Mouse (Mus musculus) left cerebral cortex, adult 6 months (tissue): ENCODE measurements around the gene Pfas. TPM values are rescaled to one million over a fixed set of nuclear protein-coding genes. Genes with fewer than 3 reads are reported as not detected.

Experiments
- long read RNA-seq, 2 experiments: library from polyadenylated mRNA; unstranded; transcript quantifications; one replicate each; pipeline ENCODE4 v2.0.0; 2019 to 2020
- polyA plus RNA-seq: library from polyadenylated mRNA; unstranded; fragments of <200 nt; fragmentation: Nextera tagmentation; gene quantifications from 2 replicates; pipeline ENCODE4 v1.2.3, GENCODE M21; 2021

Pfas gene
- 10.9 and 12.5 TPM in 2 replicates for polyA plus RNA-seq
- long read RNA-seq, experiment 1, partial matches to known transcripts: 2 of 6 reads
- long read RNA-seq, experiment 1, other reads (novel, unspliced or antisense): 4 of 6 reads
- long read RNA-seq, experiment 2, partial matches to known transcripts: 0 of 37 reads
- long read RNA-seq, experiment 2, other reads (novel, unspliced or antisense): 37 of 37 reads

DNA sequence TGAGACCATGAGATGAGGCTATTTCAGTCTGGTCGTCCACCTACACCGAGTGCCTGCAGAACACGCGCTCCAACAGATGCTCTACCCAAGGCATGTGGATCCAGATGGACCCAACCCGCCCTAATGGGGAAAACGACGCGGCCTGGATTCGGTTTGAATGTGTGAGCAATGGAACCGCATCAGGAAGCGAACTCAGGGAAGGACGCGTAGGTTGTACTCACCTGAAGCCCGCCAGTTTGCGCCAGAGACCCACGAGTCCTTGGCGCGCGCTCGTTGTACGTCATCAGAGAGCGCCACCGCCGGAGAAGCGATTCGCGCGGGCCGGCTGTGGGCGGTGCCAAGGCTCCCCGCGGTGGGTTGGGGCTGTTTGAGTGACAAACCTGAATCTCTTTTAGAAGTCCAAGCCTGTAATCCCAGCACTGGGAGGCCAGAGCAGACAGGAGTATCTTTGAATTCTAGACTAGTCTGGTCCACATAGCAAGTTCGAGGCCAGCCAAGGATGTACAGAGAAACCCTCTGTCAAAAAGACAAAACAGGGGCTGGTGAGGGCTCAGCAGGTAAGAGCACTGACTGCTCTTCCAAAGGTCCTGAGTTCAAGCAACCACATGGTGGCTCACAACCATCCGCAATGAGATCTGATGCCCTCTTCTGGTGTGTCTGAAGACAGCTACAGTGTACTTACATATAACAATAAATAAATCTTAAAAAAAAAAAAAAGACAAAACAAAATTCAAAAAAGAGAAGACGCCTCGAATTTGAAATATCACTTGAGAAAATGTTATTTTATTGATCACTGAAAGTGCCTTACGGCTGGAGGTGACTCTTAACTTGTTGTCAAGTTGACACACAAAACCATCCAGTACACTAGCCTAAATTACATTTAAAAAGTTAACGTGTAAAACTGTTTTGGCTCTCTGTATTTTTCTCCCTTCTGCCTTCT, at the start of gene Pfas:
Gene Pfas, minus strand, starts transcription at position 279 of the 940 bp plus-strand sequence.

DNA sequence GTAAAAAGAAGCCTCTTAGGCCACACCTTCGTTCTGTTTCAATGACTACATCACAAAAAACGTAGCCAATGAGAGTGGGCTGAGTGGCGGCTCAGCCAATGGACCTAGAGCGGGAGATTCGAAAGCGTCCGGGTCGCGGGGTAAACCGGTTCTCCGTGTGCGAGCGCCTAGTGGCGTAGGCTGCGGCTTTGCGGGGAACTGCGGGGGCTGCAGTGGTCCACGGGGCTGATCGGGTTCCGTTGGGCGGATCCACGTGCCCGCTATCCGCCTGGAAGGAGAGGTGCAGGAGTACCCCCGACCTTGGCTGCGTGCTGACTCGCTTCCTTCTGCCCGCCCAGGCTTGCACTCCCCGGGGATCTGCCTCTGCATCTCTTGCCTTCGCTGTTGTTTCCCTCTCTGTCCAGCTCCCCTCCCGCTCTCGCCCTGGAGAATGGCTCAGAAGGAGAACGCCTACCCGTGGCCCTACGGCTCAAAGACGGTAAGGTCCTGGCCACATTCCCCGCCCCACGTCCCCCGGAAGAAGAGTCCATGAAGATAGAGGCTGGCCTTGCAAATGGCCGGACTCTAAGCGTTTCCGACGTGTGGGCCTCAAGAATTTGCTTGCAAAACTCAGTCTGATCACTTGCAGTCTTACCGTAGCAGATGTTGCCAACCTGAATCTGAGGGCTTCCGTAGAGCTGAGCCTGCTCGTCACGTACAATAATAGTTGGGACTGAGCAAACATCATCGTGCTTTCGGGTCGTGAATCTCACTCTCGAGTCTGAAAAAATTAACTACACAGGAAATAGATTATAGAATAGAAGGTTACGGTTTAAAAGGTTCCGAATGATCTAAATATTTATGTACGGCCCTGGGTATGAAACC, 37.5 kb upstream of the Pfas start, which contains the start of gene Aurkb:
Gene Aurkb, plus strand, starts transcription at position 117 of the 864 bp plus-strand sequence.

DNA sequence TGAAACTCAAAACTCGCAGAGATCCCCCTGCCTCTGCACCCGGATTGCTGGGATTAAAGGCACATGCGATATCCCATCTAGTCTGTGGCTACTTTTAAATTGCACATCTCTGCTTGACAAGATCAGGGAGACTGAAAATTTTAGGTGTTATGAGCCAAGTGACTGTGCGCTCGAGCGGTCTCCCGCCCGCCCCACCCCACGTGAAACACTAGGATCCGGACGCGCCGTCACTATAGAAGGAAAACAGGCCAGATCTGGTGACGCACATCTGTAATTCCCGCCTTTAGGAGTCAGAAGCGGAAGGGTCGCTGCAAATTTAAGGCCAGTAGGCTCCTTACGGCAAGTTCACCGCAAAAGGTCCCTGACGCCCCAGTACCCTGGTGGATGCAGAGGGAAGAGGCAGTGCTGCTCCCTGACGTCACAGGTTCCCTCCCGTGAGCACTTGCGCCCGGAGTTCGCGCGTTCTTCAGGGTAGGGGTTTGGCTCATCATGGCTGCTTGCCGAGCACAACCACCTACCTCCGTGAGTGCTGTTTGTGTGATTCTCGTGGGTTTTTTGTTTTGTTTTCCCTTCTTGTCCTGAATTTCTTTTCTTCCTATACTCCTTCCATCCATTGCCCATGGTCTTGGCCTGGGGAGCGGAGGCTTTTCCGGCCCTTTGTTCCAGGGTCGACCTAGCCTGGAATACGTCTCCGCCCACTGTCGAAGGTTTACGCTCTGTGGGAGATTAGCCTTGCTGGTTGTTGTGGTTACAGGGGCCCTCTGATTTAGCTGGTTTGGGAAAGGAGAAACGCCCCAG, 7.6 kb upstream of the Pfas start, which contains the start of gene Ctc1:
Gene Ctc1, plus strand, starts transcription at position 268 of the 798 bp plus-strand sequence.

DNA sequence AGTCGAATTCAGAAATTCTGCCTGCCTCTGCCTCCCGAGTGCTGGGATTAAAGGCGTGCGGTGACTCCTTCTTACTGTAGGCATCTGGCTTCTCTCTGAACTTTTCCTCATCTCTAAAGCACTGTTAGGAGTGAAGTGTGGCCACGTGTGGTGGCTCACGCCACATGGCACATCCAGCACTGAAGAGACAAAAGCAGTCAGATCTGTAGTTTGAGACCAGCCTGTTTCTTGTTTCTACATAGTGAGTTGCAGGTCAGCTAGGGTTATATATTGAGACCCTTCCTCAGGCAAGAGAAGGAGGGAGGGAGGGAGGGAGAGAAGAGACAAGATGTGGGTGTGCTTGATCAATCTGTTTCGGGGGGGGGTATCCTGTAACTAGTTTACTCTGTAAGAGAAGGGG, 33.2 kb downstream of the Pfas start, which contains the start of gene Rangrf:
Gene Rangrf, minus strand, starts transcription at position 101 of the 400 bp plus-strand sequence.

DNA sequence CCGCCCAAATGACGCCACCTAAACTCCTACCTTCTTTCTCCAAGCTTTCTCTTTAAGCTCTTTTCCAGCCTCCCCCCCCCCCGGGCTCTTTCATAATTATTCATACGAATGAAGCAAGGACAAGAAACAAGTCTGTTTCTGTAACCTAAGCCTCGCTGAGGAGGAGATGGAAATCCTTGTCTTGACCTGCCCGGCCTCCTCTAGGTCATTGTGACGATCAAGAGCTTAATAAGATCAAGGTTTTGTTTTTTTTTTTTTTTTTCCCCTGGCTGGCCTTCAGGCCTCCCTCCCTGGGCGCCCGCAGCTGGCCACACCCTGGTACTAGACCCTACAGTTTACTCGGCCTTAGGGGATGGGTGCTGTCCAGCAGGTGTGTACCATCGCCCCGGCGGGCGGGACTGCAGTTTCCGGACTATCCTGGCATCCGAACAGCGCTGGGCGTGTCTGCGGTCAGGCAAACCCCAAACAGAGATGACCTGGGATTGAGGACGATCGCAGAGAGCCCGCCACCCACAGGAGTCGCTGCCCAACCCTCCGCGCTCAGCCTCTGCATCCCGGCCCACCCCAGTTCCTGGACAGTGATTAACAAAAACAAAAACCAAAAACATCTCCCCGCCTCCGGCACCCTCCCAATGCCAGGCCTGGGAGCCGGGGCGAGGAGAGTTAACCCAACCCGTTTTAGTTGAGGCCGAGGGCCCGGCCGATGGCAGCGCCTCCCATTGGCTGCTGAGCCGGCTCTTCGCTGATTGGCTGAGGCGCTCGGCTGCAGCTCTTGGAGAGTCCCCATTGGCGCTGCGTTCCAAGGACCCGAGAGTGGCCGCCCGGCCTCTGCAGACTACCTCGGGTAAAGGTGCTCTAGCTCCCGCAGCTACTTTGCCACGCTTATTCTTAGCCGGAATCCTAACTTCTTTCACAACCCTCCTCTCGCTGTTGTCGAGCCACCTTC, 40.6 kb downstream of the Pfas start, which contains the start of gene Slc25a35:
Gene Slc25a35, plus strand, starts transcription at position 795 of the 946 bp plus-strand sequence.

DNA sequence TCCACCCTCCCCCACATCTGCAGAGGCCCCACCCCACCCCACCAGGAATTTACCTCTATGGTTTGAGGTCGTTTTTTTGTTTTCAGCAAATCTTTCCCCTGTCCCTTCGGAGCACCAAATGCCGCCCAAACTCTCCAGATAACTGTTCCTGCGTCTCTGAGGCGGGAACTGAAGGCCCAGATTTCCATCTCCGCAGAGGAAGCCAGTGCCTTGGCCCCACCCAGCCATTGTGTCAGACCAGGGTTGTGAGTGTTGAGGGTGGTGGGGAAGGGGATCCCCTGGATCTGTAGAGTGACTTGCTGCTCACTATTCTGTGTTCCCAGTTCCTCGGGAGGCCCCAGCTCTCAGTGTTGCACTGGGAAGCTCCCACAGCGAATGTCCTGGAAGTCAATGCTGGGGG, 51.0 kb downstream of the Pfas start, which contains the start of gene Arhgef15:
Gene Arhgef15, minus strand, starts transcription at position 173 of the 400 bp plus-strand sequence.

Other genes with a start within 250 kb of the Pfas start
- gene Ndel1, start 136.6 kb downstream of the Pfas start, polyA plus RNA-seq: 89.7 and 92.9 TPM in 2 replicates
- gene Rnf222, start 119.9 kb downstream of the Pfas start, polyA plus RNA-seq: not detected in 2 replicates
- 3,549 and 3,569 TPM in 2 replicates for gene Rpl26, start 106.9 kb downstream of the Pfas start, polyA plus RNA-seq
- gene Odf4, start 81.4 kb downstream of the Pfas start, polyA plus RNA-seq: not detected in 2 replicates
- 9.7 and 13.3 TPM in 2 replicates for gene Arhgef15, start 51.0 kb downstream of the Pfas start, polyA plus RNA-seq
- gene Slc25a35, start 40.3 kb downstream of the Pfas start, polyA plus RNA-seq: 2.4 and 3.7 TPM in 2 replicates
- gene Rangrf, start 33.3 kb downstream of the Pfas start, polyA plus RNA-seq: 26.7 and 27.0 TPM in 2 replicates
- gene Ctc1, start 7.5 kb upstream of the Pfas start, polyA plus RNA-seq: 14.9 and 16.4 TPM in 2 replicates
- gene Aurkb, start 37.2 kb upstream of the Pfas start, polyA plus RNA-seq: 0.38 and 0.56 TPM in 2 replicates
- 13.0 and 28.1 TPM in 2 replicates for gene Borcs6, start 51.3 kb upstream of the Pfas start, polyA plus RNA-seq
- gene Tmem107, start 62.3 kb upstream of the Pfas start, polyA plus RNA-seq: 35.2 and 37.9 TPM in 2 replicates
- gene Vamp2, start 80.0 kb upstream of the Pfas start, polyA plus RNA-seq: 323 and 837 TPM in 2 replicates
- 25.9 and 39.5 TPM in 2 replicates for gene Per1, start 86.8 kb upstream of the Pfas start, polyA plus RNA-seq
- gene Hes7, start 111.9 kb upstream of the Pfas start, polyA plus RNA-seq: 0.43 and 1.3 TPM in 2 replicates
- gene 9130213A22Rik, start 114.1 kb upstream of the Pfas start, polyA plus RNA-seq: 0.54 and 0.85 TPM in 2 replicates
- gene Aloxe3, start 117.4 kb upstream of the Pfas start, polyA plus RNA-seq: 4.5 and 4.8 TPM in 2 replicates
- gene Alox12b, start 148.5 kb upstream of the Pfas start, polyA plus RNA-seq: 3.3 TPM in 2 replicates
- 2.8 and 4.3 TPM in 2 replicates for gene Alox8, start 189.4 kb upstream of the Pfas start, polyA plus RNA-seq
- gene Gucy2e, start 228.6 kb upstream of the Pfas start, polyA plus RNA-seq: 0.40 and 0.66 TPM in 2 replicates